Mouse (Mus musculus) ES-CJ7 (cell line): Measurements from ENCODE around the gene Ecm1.
A peak's percentile ranks its signal among the peaks of the same experiment; 100 is the strongest.

Experiments used
- DNase-seq: peaks from one replicate; pipeline ENCODE4 v3.0.0; 2011; ENCODE audit warnings: low read depth, low spot score

Ecm1 gene

GRCm38 (mm10) chr3:95739353-95740104, at the start of gene Ecm1:
TSS of gene Ecm1 (minus strand) at chr3:95739569.
- peak; percentile 22 for DNase-seq

GRCm38 (mm10) chr3:95785501-95785900, 46.1 kb upstream of the Ecm1 start:
- no peak for DNase-seq

DNA sequence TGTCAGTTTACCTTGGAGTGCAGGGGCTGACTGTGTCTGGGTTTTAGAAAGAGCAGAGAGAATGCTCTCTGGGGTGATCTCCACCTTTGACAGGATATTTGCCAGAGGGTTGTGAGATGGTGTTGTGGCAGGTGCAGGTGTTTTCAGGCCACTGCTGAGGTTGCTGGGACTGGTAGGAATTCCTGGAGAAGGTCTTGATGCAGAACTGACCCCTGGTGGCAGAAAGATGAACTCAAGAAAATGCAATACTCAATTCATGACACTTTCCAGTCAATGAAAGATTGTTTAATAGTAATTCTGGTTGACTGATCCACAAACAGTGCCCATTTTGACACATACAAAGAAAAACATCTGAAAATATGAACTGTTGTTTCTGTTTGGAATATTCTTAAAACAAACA, 32.6 kb upstream of the Ecm1 start:
- DNase-seq: peak; percentile 50

- DNase-seq: peak; percentile 27
These were observed 26.2 kb upstream of the Ecm1 start for GRCm38 (mm10) chr3:95765534-95765933.

GRCm38 (mm10) chr3:95763811-95764210, 24.4 kb upstream of the Ecm1 start:
- no peak for DNase-seq

DNA sequence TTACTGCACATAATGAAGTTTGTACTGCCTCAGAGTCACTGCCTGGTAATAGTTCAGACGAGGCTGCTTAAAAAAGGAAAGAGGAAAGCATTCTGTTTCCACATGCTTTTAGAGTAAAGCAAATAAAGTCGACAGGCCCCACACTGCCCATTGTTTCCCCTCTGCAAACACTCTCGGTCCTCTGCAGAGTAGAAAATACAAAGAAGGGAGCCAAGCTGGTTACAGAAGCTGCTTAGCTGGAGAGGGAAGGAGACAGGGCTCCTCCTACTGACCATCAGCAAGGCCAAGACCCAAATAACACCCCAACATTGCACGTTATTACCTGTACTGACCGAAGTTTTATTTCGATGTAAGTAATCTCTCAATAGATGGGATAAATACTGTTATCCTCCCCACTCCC, 23.6 kb upstream of the Ecm1 start:
- DNase-seq: no peak

DNA sequence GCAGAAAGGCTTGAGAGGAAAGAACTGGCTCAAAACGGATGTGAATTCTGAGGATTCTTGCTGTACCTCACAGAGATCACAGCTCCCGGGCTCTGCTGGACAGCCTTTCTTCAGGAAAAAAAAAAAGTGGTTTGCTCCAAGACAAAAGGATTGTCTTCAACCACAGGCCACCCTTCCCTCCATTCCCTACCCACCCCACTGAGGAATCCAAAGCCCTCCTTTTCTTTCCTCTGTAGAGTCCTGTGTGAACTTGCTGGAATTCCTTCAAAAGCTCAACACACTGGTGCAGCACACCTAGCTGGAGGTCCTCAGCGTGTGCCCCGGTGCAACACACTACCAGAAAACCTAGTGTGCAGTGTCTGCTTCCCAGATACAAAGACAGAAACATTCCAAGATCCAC, 22.4 kb upstream of the Ecm1 start:
- peak; percentile 47 for DNase-seq

DNA sequence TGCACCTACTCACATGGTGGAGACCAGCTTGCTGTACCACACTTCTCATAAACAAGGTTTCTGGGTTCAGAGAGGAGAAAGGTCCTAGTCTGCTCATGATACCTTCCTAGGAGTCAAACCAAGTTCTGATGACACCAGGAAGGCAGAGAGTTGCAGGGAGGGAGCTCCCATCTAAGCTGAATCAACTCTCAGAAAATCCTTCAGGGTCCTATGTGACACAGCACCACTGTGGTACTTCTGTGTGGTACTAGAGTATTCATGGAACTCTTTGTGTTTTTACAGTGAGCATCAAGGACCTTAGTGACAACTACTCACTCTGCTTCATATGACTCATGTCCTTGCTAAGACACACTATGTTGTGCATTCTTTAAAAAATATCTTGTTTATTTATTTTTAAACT, 21.3 kb upstream of the Ecm1 start:
- DNase-seq: no peak

DNA sequence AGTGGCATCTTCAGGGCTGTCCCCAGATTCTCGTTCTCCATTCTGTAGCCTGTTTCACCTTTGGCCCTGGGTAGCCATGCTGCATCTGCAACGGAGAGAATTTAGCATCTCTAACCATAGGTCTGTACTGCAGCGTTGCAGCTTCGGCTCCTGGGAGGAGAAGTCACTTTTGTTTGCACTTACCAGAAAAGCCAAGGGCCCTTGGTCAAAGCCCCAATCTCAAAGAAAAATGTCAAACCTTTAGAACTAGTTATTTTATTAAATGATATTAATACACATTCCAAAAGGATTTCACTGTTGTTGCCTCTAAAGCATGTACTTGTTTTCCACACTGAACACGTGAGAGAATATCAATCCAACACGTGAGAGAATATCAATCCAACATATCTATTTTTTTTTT, 20.7 kb upstream of the Ecm1 start, which contains the start of gene Tars2:
Gene Tars2, minus strand, starts transcription at position 101 of the 400 bp plus-strand sequence.
- no peak for DNase-seq

DNA sequence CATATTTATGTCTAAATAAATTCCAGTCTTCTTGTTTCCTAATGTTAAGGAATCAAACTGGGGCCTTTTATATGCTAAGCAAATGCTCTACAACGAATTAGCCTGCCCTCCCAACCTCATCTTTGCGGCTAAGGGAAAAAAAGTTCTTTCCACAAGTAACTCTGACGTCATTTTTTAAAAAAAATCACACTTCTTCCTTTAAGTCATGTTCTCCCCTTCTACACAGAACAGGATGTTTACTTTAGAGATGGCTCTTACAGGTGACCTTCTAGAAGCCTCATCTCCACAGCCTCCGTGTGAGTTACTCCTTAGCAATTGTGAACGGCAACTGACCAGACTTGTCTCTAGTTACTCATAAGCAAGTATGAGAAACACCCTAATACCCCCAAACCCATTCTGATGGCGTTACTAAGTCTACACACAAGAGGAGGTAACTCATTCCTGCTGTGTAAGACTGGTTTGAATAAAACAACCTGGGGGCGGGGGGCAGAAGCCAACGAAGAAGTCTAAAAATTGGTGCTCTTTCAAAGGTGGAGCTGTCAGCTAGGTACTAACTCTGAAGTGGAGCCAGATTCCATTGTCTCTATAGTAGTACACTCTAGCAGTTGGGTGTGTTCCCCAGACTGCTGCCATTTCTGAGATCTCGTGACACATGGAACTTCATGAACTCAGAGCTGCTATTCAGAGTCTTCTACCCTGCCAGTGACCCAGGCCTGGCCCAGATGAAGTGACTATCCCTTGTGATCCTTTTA, 19.3 kb upstream of the Ecm1 start:
- peak; percentile 22 for DNase-seq

DNA sequence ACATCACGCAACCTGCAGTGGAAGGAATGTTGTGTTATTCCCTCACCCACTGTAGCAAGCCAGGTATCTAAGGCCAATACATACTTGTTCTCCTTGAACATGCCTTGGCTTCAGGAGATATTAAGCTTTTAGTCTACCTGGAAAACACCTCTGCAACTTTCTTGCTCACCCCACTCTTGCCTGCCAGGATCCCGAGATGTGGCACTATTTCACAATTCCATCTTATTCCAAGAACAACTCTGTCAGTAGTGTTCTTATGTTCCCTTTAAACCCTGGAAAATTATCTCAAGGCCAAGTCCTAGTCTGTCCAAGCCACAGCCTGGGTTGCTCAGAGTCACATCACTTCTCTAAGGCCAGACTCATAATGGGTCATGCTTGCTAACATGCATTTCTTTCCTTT, 17.4 kb upstream of the Ecm1 start:
- no peak for DNase-seq

GRCm38 (mm10) chr3:95754345-95755206, 15.2 kb upstream of the Ecm1 start:
- DNase-seq: peak; percentile 98

DNA sequence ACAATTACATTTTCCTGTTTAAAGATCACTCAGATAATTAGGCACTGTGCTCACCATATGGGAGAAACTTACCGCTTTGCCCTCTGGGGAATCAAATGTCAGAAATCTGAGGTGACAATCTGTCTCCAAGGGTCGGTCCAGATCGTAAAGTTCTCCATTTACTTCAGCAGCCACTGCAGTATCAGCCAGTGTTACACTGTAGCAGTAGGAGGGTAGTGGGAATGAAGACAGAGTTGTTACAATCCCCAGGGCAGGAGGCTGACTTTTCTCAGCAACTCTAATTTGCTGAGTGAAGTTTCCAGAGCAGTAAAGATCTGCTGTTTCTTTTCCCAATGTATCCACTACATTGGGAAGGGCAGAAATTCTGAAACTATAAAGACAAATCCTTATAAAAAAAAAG, 13.6 kb upstream of the Ecm1 start:
- DNase-seq: no peak

DNA sequence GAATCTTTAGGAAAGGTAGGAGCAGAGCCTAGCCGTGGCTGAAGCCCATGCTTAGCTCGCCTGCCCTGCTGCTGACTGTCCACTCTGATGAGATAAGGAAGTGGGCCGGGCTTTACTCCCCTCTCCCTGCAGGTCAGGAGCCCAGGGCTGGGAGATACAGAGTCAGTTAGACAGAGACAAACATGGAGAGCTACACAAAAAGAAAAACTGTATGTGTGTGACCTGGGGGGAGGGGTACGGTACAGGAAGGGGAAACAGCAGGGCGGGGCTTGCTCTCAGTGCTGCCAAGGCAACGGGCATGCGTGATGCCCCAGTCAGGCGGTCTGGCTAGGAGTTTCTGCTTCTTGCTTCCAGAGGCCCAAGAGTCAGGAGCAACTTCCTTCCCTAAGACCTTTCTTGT, 1.0 kb upstream of the Ecm1 start:
- peak; percentile 50 for DNase-seq

DNA sequence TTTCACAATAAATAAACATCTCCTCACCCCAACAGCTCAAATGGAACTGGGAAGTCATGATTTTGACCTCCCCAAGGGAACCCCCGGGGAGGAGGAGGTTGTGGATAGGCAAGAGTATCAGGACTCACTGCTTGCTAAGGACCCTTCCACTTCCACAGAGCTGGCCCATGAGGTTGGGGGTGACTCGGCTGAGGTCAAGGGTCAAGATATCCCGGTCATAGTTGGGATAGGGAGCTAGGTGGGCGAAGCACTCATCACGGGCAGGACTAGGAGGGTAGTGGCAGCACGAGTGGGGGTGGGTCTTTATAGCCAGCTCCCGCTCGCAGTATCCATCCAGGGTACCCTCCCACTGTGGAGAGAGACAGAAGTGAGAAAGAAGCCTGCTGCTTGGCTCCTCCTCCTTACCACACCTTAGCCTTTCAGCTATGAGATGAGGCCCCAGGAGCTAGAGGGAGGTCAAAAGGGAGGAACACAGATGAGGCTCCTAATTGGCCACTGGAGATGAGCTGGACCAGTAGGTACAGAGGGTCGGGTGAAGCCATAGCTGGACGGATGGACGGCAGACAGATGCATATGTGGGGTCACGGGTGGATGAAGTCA, 4.2 kb downstream of the Ecm1 start:
- peak; percentile 54 for DNase-seq

- DNase-seq: peak; percentile 23
These were observed 5.2 kb downstream of the Ecm1 start for GRCm38 (mm10) chr3:95734092-95734702.

GRCm38 (mm10) chr3:95732744-95733521, 6.4 kb downstream of the Ecm1 start:
- DNase-seq: no peak

- DNase-seq: no peak
These were observed 7.1 kb downstream of the Ecm1 start for GRCm38 (mm10) chr3:95732297-95732696.

DNA sequence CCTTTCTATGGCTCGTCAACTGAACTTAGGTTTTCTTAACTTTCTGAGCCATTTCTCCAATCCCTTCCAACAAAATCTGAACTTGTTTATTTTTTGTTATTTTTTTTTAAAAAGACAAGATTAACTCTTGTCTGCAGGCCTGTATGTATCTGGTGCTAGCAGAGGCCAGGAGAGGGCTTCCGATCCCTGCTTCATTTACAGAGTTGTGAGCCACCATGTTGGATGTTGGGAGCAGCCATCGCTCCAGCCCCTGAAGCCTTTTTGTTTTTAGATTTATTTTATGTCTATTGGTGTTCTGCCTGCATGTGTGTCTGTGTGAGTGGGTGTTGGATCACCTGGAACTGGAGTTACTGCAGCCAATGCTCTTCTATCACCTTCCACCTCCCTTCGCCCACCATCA, 7.6 kb downstream of the Ecm1 start:
- no peak for DNase-seq

GRCm38 (mm10) chr3:95730431-95730830, 8.9 kb downstream of the Ecm1 start:
- DNase-seq: no peak
